Mouse (Mus musculus) layer of hippocampus, postnatal 25 days (tissue): ENCODE measurements around the gene Smim12. TPM values are rescaled to one million over a fixed set of nuclear protein-coding genes. Genes with fewer than 3 reads are reported as not detected.
A peak's percentile ranks its signal among the peaks of the same experiment; 100 is the strongest.

Experiments used
- DNase-seq, 2 experiments: peaks; one replicate each; pipeline ENCODE4 v3.0.0; 2022; ENCODE audit warnings: mixed read lengths in 2 of 2, low spot score in 1 of 2; ENCODE audit errors: extremely low spot score in 1 of 2
- total RNA-seq, 2 experiments: library from RNA; stranded (reverse); gene quantifications; 2 replicates each; pipeline ENCODE4 v1.2.3; 2021

Smim12 gene
- 10 to 100 TPM; 46.7 to 51.6 TPM for total RNA-seq

- peak; percentile 100 for DNase-seq
Observed at GRCm38 (mm10) chr4:127243552-127243951, at the start of gene Smim12. Smim12 (plus strand) TSS chr4:127243784.

GRCm38 (mm10) chr4:127194477-127195269, 48.9 kb upstream of the Smim12 start:
- DNase-seq, result no peak

- no peak for DNase-seq
Observed at GRCm38 (mm10) chr4:127198609-127199008, 45.0 kb upstream of the Smim12 start.

GRCm38 (mm10) chr4:127199406-127199805, 44.2 kb upstream of the Smim12 start:
- DNase-seq, result no peak

GRCm38 (mm10) chr4:127200164-127200722, 43.3 kb upstream of the Smim12 start:
- DNase-seq, result no peak

- DNase-seq, result no peak
Observed at GRCm38 (mm10) chr4:127200769-127201617, 42.6 kb upstream of the Smim12 start.

- DNase-seq, result no peak
Observed at GRCm38 (mm10) chr4:127203081-127203480, 40.5 kb upstream of the Smim12 start.

- DNase-seq, result no peak
Observed at GRCm38 (mm10) chr4:127211318-127211717, 32.3 kb upstream of the Smim12 start.

GRCm38 (mm10) chr4:127214510-127214909, 29.1 kb upstream of the Smim12 start:
- DNase-seq, result no peak

- DNase-seq, result no peak
Observed at GRCm38 (mm10) chr4:127215103-127215502, 28.5 kb upstream of the Smim12 start.

- DNase-seq, result no peak
Observed at GRCm38 (mm10) chr4:127215799-127216198, 27.8 kb upstream of the Smim12 start.

- no peak for DNase-seq
Observed at GRCm38 (mm10) chr4:127216251-127216651, 27.3 kb upstream of the Smim12 start.

- no peak for DNase-seq
Observed at GRCm38 (mm10) chr4:127217048-127217447, 26.5 kb upstream of the Smim12 start.

- no peak for DNase-seq
Observed at GRCm38 (mm10) chr4:127223291-127223690, 20.3 kb upstream of the Smim12 start.

- no peak for DNase-seq
Observed at GRCm38 (mm10) chr4:127223755-127224154, 19.8 kb upstream of the Smim12 start.

- DNase-seq, result no peak
Observed at GRCm38 (mm10) chr4:127224444-127225100, 19.0 kb upstream of the Smim12 start.

GRCm38 (mm10) chr4:127226067-127226466, 17.5 kb upstream of the Smim12 start:
- no peak for DNase-seq

GRCm38 (mm10) chr4:127227051-127227673, 16.4 kb upstream of the Smim12 start:
- DNase-seq, result peak in 1 of 2 experiments; percentile 30

GRCm38 (mm10) chr4:127232028-127232427, 11.6 kb upstream of the Smim12 start:
- DNase-seq, result peak; percentile 63 to 64

- no peak for DNase-seq
Observed at GRCm38 (mm10) chr4:127232551-127232950, 11.0 kb upstream of the Smim12 start.
